Mouse (Mus musculus) left cerebral cortex, postnatal 25 days (tissue): ENCODE data around the gene Nom1. TPM values are rescaled to one million over a fixed set of nuclear protein-coding genes. Genes with fewer than 3 reads are reported as not detected.

Experiments used
- DNase-seq, 2 experiments: peaks; one replicate each; pipeline ENCODE4 v3.0.0; 2022; ENCODE audit warnings: low spot score in 2 of 2, mixed read lengths in 1 of 2
- intact Hi-C: fragments of 180-260 bp; cut with DNase I; formaldehyde crosslinking; loops from one replicate; pipeline ENCODE4 v1.15.1; 2025
- total RNA-seq, 2 experiments: library from RNA; stranded (reverse); gene quantifications; 2 replicates each; pipeline ENCODE4 v1.2.3; 2021

Nom1 gene
- total RNA-seq, 2 experiments from 2014 or later, result 19.2 to 24.8 TPM

- no peak for DNase-seq
- intact Hi-C loops, result no loop called here
These were observed 35.0 kb downstream of the Nom1 start for GRCm38 (mm10) chr5:29469501-29469900.

- DNase-seq, result no peak
- intact Hi-C loops, result loop anchor here (2.0 to 5.0 kb wide), 3 partner anchors 1258 to 1348 kb away; no protein-coding TSS in a partner anchor
These were observed 35.8 kb downstream of the Nom1 start for GRCm38 (mm10) chr5:29470271-29470670.

GRCm38 (mm10) chr5:29470851-29471394 is 36.5 kb downstream of the Nom1 start:
- DNase-seq, result no peak
- intact Hi-C loops, result loop anchor here (2.0 to 5.0 kb wide), 3 partner anchors 1259 to 1349 kb away; no protein-coding TSS in a partner anchor

DNA sequence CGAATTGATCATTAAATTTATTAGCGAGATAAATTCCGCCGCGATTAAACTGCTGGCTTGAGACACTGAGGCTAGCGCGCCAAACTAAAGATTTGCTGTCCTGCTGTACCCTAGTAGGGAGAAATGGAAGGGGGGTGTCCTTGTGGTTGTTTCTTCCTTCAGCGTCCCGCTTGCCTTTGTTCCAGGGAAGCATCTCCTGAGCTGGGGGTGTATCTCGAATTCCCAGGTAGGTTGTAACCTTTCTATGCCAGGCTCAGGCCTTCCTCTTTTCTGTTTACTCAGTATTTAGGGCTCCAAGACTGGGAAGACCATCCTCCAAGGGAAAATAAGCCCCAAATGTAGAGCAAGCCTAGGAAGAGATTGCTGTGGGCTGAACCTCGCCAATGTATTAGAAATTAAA is 36.9 kb downstream of the Nom1 start:
- intact Hi-C loops, result loop anchor here (2.0 to 5.0 kb wide), 3 partner anchors 1259 to 1349 kb away; no protein-coding TSS in a partner anchor
- no peak for DNase-seq

GRCm38 (mm10) chr5:29471855-29472665 is 37.6 kb downstream of the Nom1 start:
- DNase-seq, result no peak
- intact Hi-C loops, result loop anchor here (2.0 to 5.0 kb wide), 3 partner anchors 1260 to 1350 kb away; no protein-coding TSS in a partner anchor

DNA sequence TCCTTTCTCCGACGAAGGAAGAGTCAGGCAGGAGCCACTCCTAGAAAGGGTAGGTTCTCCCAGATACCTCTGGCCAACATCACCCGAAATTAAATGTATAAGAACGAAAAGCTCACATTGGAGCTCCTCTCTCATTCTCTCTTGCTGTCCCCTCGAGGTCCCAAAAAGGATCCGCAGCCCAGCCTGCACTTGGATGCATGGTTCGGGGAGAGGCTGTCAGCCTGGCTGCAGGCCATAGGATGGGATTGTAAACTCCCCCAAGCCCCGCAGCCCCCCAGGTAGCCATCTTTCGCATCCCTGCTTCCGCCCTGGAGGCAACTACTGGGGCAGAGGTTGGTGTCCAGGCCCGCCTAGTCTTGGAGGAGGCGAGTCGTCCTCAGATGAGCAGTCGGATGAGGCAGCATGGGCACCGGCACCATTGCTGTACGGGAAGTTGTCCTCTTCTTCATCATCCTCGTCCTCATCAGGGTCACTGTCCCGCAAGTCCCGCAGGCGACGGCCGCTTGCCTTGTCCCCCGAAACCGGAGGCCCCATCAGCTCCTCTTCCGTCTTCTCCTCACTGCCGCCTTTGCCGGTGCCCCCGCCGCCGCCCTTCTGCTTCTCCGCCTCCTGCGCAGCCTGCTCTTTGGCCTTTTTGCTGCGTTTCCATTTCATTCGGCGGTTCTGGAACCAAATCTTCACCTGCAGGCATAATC is 39.2 kb downstream of the Nom1 start:
- intact Hi-C loops, result loop anchor here (5.0 kb wide), 2 partner anchors 1261 to 1351 kb away; no protein-coding TSS in a partner anchor
- DNase-seq, result no peak

DNA sequence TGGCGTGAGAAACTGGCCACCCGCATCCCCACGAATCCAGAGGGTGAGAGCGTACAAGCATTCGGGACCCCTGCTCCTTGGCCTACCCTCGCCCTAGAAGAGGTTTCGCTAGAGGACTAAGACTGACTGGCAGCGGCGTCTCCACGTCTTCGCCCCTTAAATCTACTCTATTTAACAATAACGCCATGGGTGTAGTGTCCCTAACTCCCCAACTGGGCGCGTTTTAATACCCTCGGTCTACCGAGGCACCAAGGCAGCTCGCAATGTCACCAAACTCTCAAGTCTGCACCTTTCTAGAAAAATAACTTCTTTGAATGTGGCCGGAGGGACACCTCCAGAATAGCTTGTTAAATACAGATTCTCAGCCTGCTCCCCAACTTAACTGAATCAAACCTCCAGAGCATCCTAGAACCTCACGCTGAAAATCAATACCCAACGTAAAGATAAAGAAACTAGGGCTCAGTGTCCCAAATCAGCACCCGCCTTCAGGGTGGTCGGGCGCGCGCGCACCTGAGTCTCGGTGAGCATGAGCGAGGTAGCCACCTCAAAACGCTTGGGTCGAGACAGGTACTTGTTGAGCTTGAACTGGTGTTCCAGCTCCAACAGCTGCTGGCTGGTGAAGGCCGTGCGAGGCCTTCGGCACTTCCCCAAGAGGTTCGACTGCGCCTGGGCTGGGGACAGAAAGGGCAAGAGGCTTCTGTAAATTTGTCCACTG is 39.9 kb downstream of the Nom1 start:
- DNase-seq, result no peak
- intact Hi-C loops, result loop anchor here (5.0 kb wide), 2 partner anchors 1262 to 1352 kb away; no protein-coding TSS in a partner anchor

DNA sequence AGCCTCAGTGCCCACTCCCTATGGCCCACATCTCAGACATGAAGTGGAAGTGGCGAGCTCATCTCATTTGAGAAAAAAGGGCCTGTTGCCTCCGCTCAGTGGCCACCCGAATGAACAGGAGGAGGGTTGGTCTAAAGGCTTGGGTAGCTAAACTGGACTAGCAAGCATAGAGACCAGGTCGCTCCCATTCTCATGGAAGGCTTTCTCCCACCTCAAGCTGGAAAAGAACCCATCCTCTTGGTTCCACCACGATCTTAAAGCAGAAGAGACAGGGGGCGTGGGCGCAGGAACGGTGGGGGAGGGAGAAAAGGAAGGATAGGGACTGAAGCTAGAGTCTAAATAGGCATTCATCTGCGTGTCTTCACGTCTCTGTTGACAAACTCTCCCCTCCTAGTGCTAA is 40.6 kb downstream of the Nom1 start:
- DNase-seq, result no peak
- intact Hi-C loops, result no loop called here

DNA sequence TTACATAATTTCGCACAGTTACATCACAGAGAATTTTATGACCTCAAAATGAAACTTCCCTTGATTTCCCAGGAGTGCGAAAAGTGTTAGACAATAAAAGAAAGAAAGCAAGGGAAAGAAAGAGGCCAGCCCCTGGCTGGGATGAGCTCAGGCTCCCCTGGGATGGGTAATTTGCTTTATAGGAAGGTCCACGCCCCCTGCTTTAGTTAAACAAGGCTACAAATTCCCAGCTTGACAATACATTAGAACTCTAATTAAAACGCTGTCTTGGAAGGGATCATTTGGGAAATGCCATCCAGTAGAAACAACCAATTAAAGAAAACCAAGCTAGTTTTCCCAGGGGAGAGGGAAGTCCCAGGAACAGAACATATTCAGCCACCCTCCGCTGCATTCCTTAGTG is 41.1 kb downstream of the Nom1 start:
- DNase-seq, result no peak
- intact Hi-C loops, result no loop called here

- intact Hi-C loops, result no loop called here
- DNase-seq, result no peak
These were observed 41.6 kb downstream of the Nom1 start for GRCm38 (mm10) chr5:29476021-29476420.

- no peak for DNase-seq
- intact Hi-C loops, result no loop called here
These were observed 43.2 kb downstream of the Nom1 start for GRCm38 (mm10) chr5:29477474-29478207.

DNA sequence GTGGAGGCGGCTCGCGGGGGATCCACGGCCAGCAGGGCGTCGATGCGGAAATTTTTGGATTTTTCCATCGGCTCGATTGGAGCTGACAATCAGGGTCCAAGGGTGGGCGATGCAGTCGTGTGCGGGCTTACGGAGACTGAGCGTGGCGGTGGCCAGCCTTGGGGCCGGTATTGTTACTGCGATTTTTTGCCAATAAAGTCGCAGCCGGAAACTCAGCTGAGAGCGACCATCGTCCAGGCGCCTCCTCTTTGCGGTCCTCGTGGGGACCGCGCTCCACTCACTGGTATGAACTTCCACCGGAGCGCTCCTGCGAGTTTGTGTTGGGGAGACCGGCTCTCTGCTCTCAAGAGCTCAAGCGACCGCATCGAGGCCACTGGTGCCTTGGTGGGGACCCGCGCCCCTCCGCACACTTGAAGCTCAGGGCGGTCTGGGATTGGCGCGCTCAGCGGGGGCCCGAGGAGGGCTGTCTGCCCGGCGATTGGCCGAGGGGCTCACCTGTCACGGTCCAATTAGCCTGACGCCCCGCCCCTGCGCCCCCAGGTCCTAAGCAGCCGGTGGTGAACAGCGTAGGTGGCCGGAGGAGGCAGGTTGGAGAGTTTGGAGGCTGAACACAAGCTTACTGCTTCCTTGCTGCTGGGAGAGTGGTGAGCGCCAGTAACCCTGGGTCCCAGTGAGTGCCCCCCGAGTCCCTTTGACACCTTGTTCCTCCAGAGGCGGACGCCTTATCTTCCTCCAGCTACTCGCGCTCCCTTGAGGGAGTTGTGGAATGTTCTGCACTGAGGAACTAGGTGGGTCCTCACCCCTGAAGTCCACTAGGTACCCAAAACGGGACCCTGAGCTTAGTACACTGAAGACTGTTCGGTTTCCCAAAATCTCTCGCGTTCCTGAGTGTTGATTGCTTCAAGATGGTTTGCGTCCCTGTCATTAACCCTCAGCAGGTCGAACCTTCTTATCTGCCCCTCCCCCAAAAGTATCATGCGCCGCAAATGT is 44.0 kb downstream of the Nom1 start, which contains the start of gene Mnx1:
Gene Mnx1 (minus strand): TSS at position 263 of the 990 bp plus-strand sequence.
- intact Hi-C loops, result loop anchor here (1.0 kb wide), 1 partner anchor 91 kb away; the partner anchor contains the start of gene Ube3c
- no peak for DNase-seq

- intact Hi-C loops, result loop anchor here (1.0 kb wide), 1 partner anchor 90 kb away; the partner anchor contains the start of gene Ube3c
These were observed 44.7 kb downstream of the Nom1 start for GRCm38 (mm10) chr5:29479198-29479593.

DNA sequence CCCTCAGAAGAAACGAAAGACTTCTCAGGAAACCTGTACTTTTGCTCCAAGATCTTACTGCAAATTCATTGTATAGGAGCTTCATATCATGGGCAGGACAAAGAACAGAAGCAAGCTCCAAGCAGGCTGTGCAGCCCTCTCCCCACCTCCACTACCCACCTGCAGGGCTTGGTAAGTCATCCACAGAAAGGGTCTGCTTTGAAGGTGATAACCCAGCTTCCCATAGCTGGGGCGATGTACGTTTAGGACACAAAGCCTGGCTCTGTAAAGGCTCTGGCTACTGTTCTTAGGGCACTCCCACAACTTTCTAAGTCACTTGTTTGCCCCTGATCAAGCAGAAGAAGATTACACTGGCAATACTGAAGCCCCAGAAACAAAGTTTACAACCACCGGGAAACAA is 49.3 kb downstream of the Nom1 start:
- intact Hi-C loops, result no loop called here
- no peak for DNase-seq

More at GRCm38 (mm10) chr5:29479198-29479593, 44.7 kb downstream of the Nom1 start:
- DNase-seq, result no peak

DNA sequence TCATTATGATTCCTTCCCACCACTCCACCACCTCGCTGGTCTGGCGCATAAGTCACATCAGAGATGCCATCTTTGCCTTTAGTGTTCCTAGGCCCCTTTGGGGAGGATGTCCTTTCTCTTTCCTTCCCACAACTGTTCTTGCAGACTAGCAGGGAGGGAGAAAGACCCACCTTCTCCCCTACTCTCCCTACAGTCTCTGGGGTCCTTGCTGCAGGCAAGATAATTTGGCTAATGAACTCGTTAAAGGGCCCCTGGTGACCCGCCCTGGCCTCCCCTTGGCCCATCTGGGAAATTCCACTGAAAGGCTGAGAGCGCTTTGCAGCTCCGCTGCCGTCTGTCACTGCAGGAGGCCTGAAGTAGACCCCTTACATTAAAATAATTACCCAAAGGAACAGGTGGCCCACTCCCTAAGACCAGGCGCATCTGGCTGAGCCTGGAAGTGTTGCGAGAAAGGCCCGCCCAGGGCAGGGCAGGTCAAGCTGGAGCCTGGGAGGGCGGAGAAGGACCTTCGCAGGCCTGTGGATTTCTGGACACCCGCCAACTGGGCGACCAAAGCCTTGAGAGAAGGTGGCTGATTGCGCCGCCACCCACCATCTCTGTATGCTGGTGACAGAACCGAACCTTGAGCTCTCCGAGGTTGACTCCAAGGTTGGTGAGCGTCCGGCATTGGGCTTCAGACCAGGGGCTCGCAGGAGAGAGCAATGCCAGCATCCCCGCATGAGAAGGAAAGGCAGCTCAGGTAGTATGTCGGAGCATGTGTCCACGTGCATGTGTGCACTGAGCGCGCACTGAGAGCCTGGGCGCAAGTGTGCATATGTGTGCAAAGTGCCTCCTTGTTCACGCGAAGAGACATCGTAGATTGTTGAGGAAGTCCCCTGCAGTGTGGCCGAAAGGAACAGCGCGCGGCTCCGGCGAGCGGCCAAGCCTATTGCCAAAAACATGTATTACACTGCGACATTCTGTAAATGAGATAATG is 50.8 kb downstream of the Nom1 start:
- no peak for DNase-seq
- intact Hi-C loops, result no loop called here

DNA sequence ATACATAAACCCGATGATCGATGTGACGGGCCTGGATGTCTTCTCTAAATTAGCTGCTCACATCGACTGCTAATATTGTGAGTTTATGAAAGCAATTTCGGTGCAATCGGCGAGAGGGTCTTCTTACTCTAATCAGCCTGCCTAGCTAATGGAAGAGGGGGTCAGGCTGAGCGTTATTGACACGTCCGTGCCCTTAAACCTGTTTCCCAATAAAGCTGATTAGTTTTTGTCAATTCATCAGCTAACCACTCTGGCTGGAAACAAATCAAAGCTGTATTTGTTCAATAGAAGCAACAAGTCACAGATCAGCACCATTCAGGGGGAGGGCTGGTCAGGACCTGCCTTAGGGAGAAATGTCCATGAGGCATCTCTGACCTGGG is 51.5 kb downstream of the Nom1 start:
- intact Hi-C loops, result no loop called here

GRCm38 (mm10) chr5:29487321-29487720 is 52.9 kb downstream of the Nom1 start:
- intact Hi-C loops, result no loop called here
- DNase-seq, result no peak

More for the DNA sequence above, 51.5 kb downstream of the Nom1 start:
- no peak for DNase-seq
